Mouse (Mus musculus): ENCODE measurements around the gene Sumo1. TPM values are rescaled to one million over a fixed set of nuclear protein-coding genes. Genes with fewer than 3 reads are reported as not detected.

The Sumo1 gene
- total and polyA plus RNA-seq, 3 experiments = 19.5 to 61.4 (median 57.2) TPM

DNA sequence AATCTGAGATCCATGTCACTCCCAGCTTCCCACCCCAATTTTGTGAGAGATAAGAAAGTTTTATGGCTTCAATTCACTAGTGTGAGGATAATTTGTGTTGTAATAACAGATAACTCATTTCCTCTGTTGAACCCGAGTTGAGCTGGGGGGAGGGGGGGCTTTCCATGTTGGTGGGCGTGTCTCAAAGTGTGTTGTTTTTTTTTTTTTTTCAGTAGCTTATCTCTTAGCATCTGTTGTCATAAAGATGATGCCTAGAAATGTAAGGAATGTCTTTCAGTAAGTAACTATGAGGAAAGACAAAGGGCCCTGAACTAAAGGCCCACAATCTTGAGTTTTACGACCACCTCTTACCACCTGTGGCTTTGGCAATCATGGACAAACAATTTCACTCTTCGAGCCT is 99.9 kb downstream of the Sumo1 start:
- DNase-seq = no peak
- 68% methylated on average over 4 of the region's 4 CpGs for whole genome bisulfite sequencing
- Histone ChIP-seq H3K4me3 (no peak overlapping the region), H3K27me3 (ENCODE audit: control insufficient read depth, insufficient read depth, low read length) (no peaks in the 10 kb centered on the region), H3K4me1 (ENCODE audit: control insufficient read depth, insufficient read depth, low read length) (no peaks in the 10 kb centered on the region), H3K27ac (no peak overlapping the region), H3K36me3 (ENCODE audit: control insufficient read depth, insufficient read depth, low read length) (no peaks in the 10 kb centered on the region), H3K9ac (ENCODE audit: low read depth, low read length) (no peak overlapping the region), H3K79me2 (replicated peaks; ENCODE audit: control insufficient read depth, insufficient read depth, low read length) (no peaks in the 10 kb centered on the region)
- intact Hi-C loops (cut with DNase I) = no loop called here
- no peak for TF ChIP-seq EP300 (IDR thresholded peaks at IDR 0.05; ENCODE audit: insufficient read depth, low read depth, low read length)
- no peak for TF ChIP-seq CTCF (IDR thresholded peaks at IDR 0.05)
- TF ChIP-seq POLR2A (IDR thresholded peaks at IDR 0.05; ENCODE audit: insufficient read depth, low read depth, low read length) = no peak

DNA sequence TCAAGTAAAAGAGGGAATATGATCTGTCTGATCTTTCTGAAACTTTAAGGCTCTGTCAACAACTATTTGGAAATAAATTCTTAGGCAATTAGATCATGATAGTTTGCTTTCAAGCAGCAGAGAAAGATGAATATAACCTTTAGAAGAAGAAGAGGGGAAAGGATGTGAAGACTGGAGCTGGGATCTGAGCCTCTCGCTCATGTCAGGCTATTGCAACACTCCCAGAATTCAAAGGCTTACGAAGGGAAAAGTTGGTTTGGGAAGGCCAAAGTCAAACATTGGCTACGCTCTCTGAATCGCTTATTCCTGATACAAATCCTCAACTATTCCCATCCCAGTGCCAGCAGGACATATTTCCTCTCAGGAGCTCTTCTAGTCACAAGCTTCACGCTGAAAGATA is 101.3 kb downstream of the Sumo1 start:
- no peak overlapping the region for H3K27ac ChIP-seq
- intact Hi-C loops (cut with DNase I) = no loop called here
- DNase-seq = no peak
- no peak overlapping the region for H3K4me3 ChIP-seq
- no peaks in the 10 kb centered on the region for H3K36me3 ChIP-seq (ENCODE audit: control insufficient read depth, insufficient read depth, low read length)
- H3K27me3 ChIP-seq (ENCODE audit: control insufficient read depth, insufficient read depth, low read length) = no peaks in the 10 kb centered on the region
- no peak overlapping the region for H3K9ac ChIP-seq (ENCODE audit: low read depth, low read length)
- WGBS = 81% methylated on average over 5 of the region's 5 CpGs
- no peaks in the 10 kb centered on the region for H3K79me2 ChIP-seq (replicated peaks; ENCODE audit: control insufficient read depth, insufficient read depth, low read length)
- H3K4me1 ChIP-seq (ENCODE audit: control insufficient read depth, insufficient read depth, low read length) = no peaks in the 10 kb centered on the region
- TF ChIP-seq CTCF (IDR thresholded peaks at IDR 0.05) (no peak), POLR2A (IDR thresholded peaks at IDR 0.05; ENCODE audit: insufficient read depth, low read depth, low read length) (no peak), EP300 (IDR thresholded peaks at IDR 0.05; ENCODE audit: insufficient read depth, low read depth, low read length) (no peak)

DNA sequence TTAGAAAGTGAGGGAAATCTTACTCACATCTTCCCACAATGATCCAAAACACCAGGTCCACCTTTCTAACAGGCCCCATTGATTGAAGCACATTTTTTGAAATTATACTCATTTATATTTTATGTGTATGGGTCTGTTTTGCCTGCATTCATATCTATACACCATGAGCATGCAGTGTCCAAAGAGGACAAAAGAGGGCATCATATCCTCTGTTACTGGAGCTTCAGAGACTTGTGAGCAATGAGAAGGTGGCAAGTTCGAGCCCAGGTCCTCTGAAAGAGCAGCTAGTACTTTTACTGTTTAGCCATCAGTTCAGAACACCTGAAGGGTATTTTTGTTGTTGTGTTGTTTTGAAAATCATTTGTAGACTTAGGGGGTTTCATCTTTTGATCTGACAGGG is 102.4 kb downstream of the Sumo1 start:
- no peak overlapping the region for H3K27ac ChIP-seq

DNA sequence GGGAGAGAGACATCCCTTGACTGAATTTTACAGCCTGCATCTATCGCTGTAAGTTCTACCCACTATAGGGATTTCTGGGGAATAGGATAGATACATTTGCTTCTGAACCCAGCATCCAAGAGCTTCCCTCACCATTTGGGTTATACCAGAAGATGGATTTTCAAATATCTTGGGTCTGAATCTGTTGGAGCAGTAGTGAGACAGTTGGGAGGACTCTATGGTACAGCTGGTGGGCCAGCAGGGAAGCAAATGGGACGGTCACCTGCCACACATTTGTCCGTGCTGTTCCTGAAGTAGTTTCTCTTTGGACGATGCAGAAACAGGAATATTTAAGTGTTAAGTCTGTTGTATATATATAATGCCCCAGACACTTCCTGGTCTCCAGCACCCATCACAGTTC is 103.1 kb downstream of the Sumo1 start:
- H3K4me3 ChIP-seq = no peak overlapping the region
- no peak for DNase-seq
- no peaks in the 10 kb centered on the region for H3K27me3 ChIP-seq (ENCODE audit: control insufficient read depth, insufficient read depth, low read length)
- intact Hi-C loops (cut with DNase I) = no loop called here
- no peaks in the 10 kb centered on the region for H3K36me3 ChIP-seq (ENCODE audit: control insufficient read depth, insufficient read depth, low read length)
- H3K9ac ChIP-seq (ENCODE audit: low read depth, low read length) = no peak overlapping the region
- no peaks in the 10 kb centered on the region for H3K79me2 ChIP-seq (replicated peaks; ENCODE audit: control insufficient read depth, insufficient read depth, low read length)
- TF ChIP-seq POLR2A (IDR thresholded peaks at IDR 0.05; ENCODE audit: insufficient read depth, low read depth, low read length) = no peak
- no peak for TF ChIP-seq EP300 (IDR thresholded peaks at IDR 0.05; ENCODE audit: insufficient read depth, low read depth, low read length)
- no peak for TF ChIP-seq CTCF (IDR thresholded peaks at IDR 0.05)
- WGBS = 81% methylated on average over 4 of the region's 4 CpGs
- no peak overlapping the region for H3K27ac ChIP-seq
- H3K4me1 ChIP-seq (ENCODE audit: control insufficient read depth, insufficient read depth, low read length) = no peaks in the 10 kb centered on the region

More for the DNA sequence above, 102.4 kb downstream of the Sumo1 start:
- Histone ChIP-seq H3K79me2 (replicated peaks; ENCODE audit: control insufficient read depth, insufficient read depth, low read length) (no peaks in the 10 kb centered on the region), H3K27me3 (ENCODE audit: control insufficient read depth, insufficient read depth, low read length) (no peaks in the 10 kb centered on the region), H3K4me3 (no peak overlapping the region), H3K9ac (ENCODE audit: low read depth, low read length) (no peak overlapping the region), H3K4me1 (ENCODE audit: control insufficient read depth, insufficient read depth, low read length) (no peaks in the 10 kb centered on the region), H3K36me3 (ENCODE audit: control insufficient read depth, insufficient read depth, low read length) (no peaks in the 10 kb centered on the region)
- TF ChIP-seq POLR2A (IDR thresholded peaks at IDR 0.05; ENCODE audit: insufficient read depth, low read depth, low read length) (no peak), EP300 (IDR thresholded peaks at IDR 0.05; ENCODE audit: insufficient read depth, low read depth, low read length) (no peak), CTCF (IDR thresholded peaks at IDR 0.05) (no peak)
- no peak for DNase-seq
- 83% methylated on average over 1 of the region's 1 CpGs for WGBS
- intact Hi-C loops (cut with DNase I) = no loop called here

DNA sequence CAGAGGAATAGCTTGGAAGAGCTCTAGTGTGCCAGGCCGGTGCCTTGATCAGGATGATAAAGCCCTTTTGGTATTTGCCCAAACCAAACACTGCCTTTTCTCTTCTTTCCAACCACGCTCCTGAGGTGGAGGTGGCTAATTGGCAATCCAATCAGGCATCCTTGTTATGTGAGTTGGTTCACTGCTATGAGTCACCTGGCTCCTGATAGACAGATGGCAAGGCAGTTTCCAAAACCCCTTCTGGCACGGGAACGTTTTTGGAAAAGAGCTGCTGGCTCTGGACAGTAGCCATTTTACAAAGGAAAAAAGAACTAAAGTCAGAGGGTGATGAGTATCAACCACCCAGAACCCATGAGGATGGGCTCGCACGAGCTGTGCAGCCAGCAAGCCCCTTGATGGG is 103.7 kb downstream of the Sumo1 start:
- H3K27ac ChIP-seq = no peak overlapping the region
- no peaks in the 10 kb centered on the region for H3K27me3 ChIP-seq (ENCODE audit: control insufficient read depth, insufficient read depth, low read length)
- WGBS = 61% methylated on average over 6 of the region's 6 CpGs
- H3K36me3 ChIP-seq (ENCODE audit: control insufficient read depth, insufficient read depth, low read length) = no peaks in the 10 kb centered on the region
- no peak for TF ChIP-seq CTCF (IDR thresholded peaks at IDR 0.05)
- TF ChIP-seq EP300 (IDR thresholded peaks at IDR 0.05; ENCODE audit: insufficient read depth, low read depth, low read length) = no peak
- TF ChIP-seq POLR2A (IDR thresholded peaks at IDR 0.05; ENCODE audit: insufficient read depth, low read depth, low read length) = no peak
- H3K9ac ChIP-seq (ENCODE audit: low read depth, low read length) = no peak overlapping the region
- no peak overlapping the region for H3K4me3 ChIP-seq
- H3K4me1 ChIP-seq (ENCODE audit: control insufficient read depth, insufficient read depth, low read length) = no peaks in the 10 kb centered on the region
- H3K79me2 ChIP-seq (replicated peaks; ENCODE audit: control insufficient read depth, insufficient read depth, low read length) = no peaks in the 10 kb centered on the region
- DNase-seq = no peak
- intact Hi-C loops (cut with DNase I) = no loop called here

DNA sequence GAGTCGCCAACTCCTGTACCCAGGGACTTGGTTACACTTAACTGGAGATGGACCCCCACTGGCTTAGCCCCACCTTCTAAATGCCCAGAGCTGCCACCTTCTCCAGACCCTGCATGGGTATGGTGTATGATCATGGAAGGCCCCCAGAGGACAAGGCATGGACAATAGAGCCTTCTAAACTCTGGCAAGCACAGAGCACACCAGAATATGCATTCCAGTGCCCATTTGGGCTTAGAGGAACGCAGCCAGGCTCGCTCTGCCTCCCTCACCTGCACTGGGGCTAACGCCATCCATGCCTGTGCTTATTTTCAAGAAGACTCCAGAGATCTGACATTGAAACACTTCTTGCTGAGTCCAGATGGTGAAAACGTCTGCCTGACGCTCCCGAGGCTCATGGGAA is 104.4 kb downstream of the Sumo1 start:
- TF ChIP-seq EP300 (IDR thresholded peaks at IDR 0.05; ENCODE audit: insufficient read depth, low read depth, low read length) = no peak
- no peak for TF ChIP-seq CTCF (IDR thresholded peaks at IDR 0.05)
- TF ChIP-seq POLR2A (IDR thresholded peaks at IDR 0.05; ENCODE audit: insufficient read depth, low read depth, low read length) = no peak
- no peaks in the 10 kb centered on the region for H3K4me1 ChIP-seq (ENCODE audit: control insufficient read depth, insufficient read depth, low read length)
- no peaks in the 10 kb centered on the region for H3K36me3 ChIP-seq (ENCODE audit: control insufficient read depth, insufficient read depth, low read length)
- no peak overlapping the region for H3K4me3 ChIP-seq
- H3K27me3 ChIP-seq (ENCODE audit: control insufficient read depth, insufficient read depth, low read length) = no peaks in the 10 kb centered on the region
- no peak overlapping the region for H3K9ac ChIP-seq (ENCODE audit: low read depth, low read length)
- H3K79me2 ChIP-seq (replicated peaks; ENCODE audit: control insufficient read depth, insufficient read depth, low read length) = no peaks in the 10 kb centered on the region
- 75% methylated on average over 7 of the region's 7 CpGs for WGBS
- DNase-seq = no peak
- intact Hi-C loops (cut with DNase I) = no loop called here
- no peak overlapping the region for H3K27ac ChIP-seq
